Mouse (Mus musculus) small intestine, adult 2 months (tissue): ENCODE data around the gene Klk1. TPM values are rescaled to one million over a fixed set of nuclear protein-coding genes. Genes with fewer than 3 reads are reported as not detected.
"Not testable (repeated sequence)": the region's sequence is repeated elsewhere in the genome, so short reads cannot be mapped to it uniquely, and the experiment has no call there.

ENCODE experiments used
- H3K27ac ChIP-seq: fragments of 200-500 bp; 2 replicates; pipeline ENCODE4 v1.5.1; 2012; ENCODE audit warnings: low read depth, low read length, control low read depth, inconsistent platforms; ENCODE audit not compliant: insufficient read depth
- H3K27me3 ChIP-seq: fragments of 200-500 bp; 2 replicates; pipeline ENCODE4 v1.6.1; 2012; ENCODE audit warnings: mild to moderate bottlenecking, moderate library complexity, low read length, inconsistent platforms; ENCODE audit not compliant: control insufficient read depth, insufficient read depth
- H3K36me3 ChIP-seq: fragments of 200-500 bp; 2 replicates; pipeline ENCODE4 v1.6.1; 2012; ENCODE audit warnings: mild to moderate bottlenecking, low read length, control low read depth, inconsistent platforms; ENCODE audit not compliant: control insufficient read depth, insufficient read depth
- H3K4me1 ChIP-seq: fragments of 200-500 bp; 2 replicates; pipeline ENCODE4 v1.6.1; 2012; ENCODE audit warnings: low read length, inconsistent platforms, mixed read lengths; ENCODE audit not compliant: control insufficient read depth, insufficient read depth, insufficient read length
- H3K4me3 ChIP-seq: fragments of 200-500 bp; 2 replicates; pipeline ENCODE4 v1.5.1; 2012; ENCODE audit warnings: low read depth, mild to moderate bottlenecking, control low read depth, inconsistent platforms, low read length, moderate library complexity
- CTCF ChIP-seq: fragments of 200-500 bp; IDR thresholded peaks from 2 replicates; pipeline ENCODE4 v1.5.1; 2012; ENCODE audit warnings: low read depth, mild to moderate bottlenecking, control low read depth, inconsistent platforms, low read length, moderate library complexity, mixed read lengths; ENCODE audit not compliant: insufficient replicate concordance, insufficient read length; ENCODE audit errors: extremely low read depth
- POLR2A ChIP-seq: fragments of 200-500 bp; IDR thresholded peaks from 2 replicates; pipeline ENCODE4 v1.6.1; 2012; ENCODE audit warnings: low read depth, mild to moderate bottlenecking, control low read depth, inconsistent platforms, low read length, moderate library complexity
- WGBS: fragments of 180-500 bp; shearing (Covaris S2); methylation state at CpG from one replicate; pipeline ENCODE4 v1.1.7; 2018; 5-methylcytosine and 5-hydroxymethylcytosine counted together
- polyA plus RNA-seq: library from polyadenylated mRNA; depleted of rRNA; stranded (reverse); fragments of >200 nt; gene quantifications from 2 replicates; pipeline ENCODE4 v1.2.3, GENCODE M21; 2012

Gene Klk1
- polyA plus RNA-seq, 1 experiment: 153 TPM

- Histone ChIP-seq H3K27ac (no peak within 1 kb of the TSS), H3K36me3 (no peaks in the 10 kb centered on the region), H3K4me3 (no peak within 1 kb of the TSS), H3K27me3 (no peaks in the 10 kb centered on the region), H3K4me1 (peaks cover 11% of the 10 kb centered on the region; the same call in 1 of the 2 replicates)
- TF ChIP-seq CTCF: no peak
- no peak for TF ChIP-seq POLR2A
- 84% methylated on average over 1 of the region's 1 CpGs for WGBS
Measured at GRCm38 (mm10) chr7:44215645-44216044, 9.5 kb upstream of the Klk1 start, which contains the start of gene Klk1b5. Gene Klk1b5, plus strand, starts transcription at chr7:44215945.

- not testable (repeated sequence) for H3K36me3 ChIP-seq, H3K27me3 ChIP-seq, H3K4me3 ChIP-seq
- H3K27ac ChIP-seq: peak overlapping the region; percentile 6; the same call in 1 of the 2 replicates
- WGBS: 28% methylated on average over 9 of the region's 10 CpGs
- H3K4me1 ChIP-seq: peaks cover 15% of the 10 kb centered on the region; the same call in 1 of the 2 replicates
Measured at GRCm38 (mm10) chr7:44221601-44222000, 3.6 kb upstream of the Klk1 start.

GRCm38 (mm10) chr7:44222335-44222734 lies 2.8 kb upstream of the Klk1 start:
- not testable (repeated sequence) for H3K27ac ChIP-seq, H3K4me3 ChIP-seq, H3K36me3 ChIP-seq, H3K27me3 ChIP-seq
- peaks cover 13% of the 10 kb centered on the region; the same call in 1 of the 2 replicates for H3K4me1 ChIP-seq
- WGBS: 76% methylated on average over 6 of the region's 6 CpGs

GRCm38 (mm10) chr7:44235909-44236308 lies 10.7 kb downstream of the Klk1 start, which contains the start of gene Gm36864:
Gene Gm36864, plus strand, starts transcription at chr7:44236177.
- TF ChIP-seq CTCF (no peak), POLR2A (no peak)
- Histone ChIP-seq H3K36me3 (no peaks in the 10 kb centered on the region), H3K4me1 (peaks cover 3% of the 10 kb centered on the region; the same call in 1 of the 2 replicates), H3K27me3 (no peaks in the 10 kb centered on the region), H3K4me3 (no peak within 1 kb of the TSS), H3K27ac (no peak within 1 kb of the TSS)
- 62% methylated on average over 3 of the region's 3 CpGs for WGBS

- 60% methylated on average over 2 of the region's 2 CpGs for WGBS
- Histone ChIP-seq H3K36me3 (no peaks in the 10 kb centered on the region), H3K27me3 (no peaks in the 10 kb centered on the region), H3K27ac (no peak overlapping the region), H3K4me3 (no peak overlapping the region), H3K4me1 (peaks cover 6% of the 10 kb centered on the region; the same call in 1 of the 2 replicates)
- TF ChIP-seq POLR2A: no peak
- no peak for TF ChIP-seq CTCF
Measured at GRCm38 (mm10) chr7:44239913-44240312, 14.8 kb downstream of the Klk1 start.

GRCm38 (mm10) chr7:44240712-44241111 lies 15.6 kb downstream of the Klk1 start:
- no peaks in the 10 kb centered on the region for H3K36me3 ChIP-seq
- no peak overlapping the region for H3K4me3 ChIP-seq
- peaks cover 11% of the 10 kb centered on the region; the same call in 1 of the 2 replicates for H3K4me1 ChIP-seq
- H3K27me3 ChIP-seq: no peaks in the 10 kb centered on the region
- peak overlapping the region; percentile 64 for H3K27ac ChIP-seq
- TF ChIP-seq CTCF (no peak), POLR2A (no peak)
- WGBS: 16% methylated on average over 1 of the region's 1 CpGs

DNA sequence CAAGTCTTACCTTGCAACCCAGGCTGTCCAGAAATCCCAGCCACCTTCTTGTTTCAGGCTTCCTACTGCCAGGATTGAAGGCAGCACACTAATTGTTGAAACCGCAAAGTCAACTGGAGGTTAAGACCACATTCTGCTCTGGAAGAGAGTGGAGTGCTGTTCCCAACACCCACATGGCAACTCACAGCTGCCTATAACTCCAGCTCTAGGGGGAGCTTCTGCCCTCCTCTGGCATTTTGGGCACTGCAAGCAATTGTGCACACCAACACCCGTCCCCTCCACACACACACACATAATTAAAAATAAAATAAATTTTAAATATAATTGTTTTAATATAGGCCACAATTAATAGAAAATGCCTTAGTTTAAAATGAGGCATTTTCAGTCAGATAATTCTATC lies 16.0 kb downstream of the Klk1 start:
- WGBS: 66% methylated on average over 2 of the region's 2 CpGs
- Histone ChIP-seq H3K4me1 (peaks cover 11% of the 10 kb centered on the region; the same call in 1 of the 2 replicates), H3K4me3 (no peak overlapping the region), H3K36me3 (no peaks in the 10 kb centered on the region), H3K27me3 (no peaks in the 10 kb centered on the region), H3K27ac (peak overlapping the region; percentile 64; the same call in 1 of the 2 replicates)
- no peak for TF ChIP-seq CTCF
- no peak for TF ChIP-seq POLR2A

GRCm38 (mm10) chr7:44244080-44244479 lies 18.9 kb downstream of the Klk1 start:
- no peak overlapping the region for H3K27ac ChIP-seq
- peaks cover 11% of the 10 kb centered on the region; the same call in 1 of the 2 replicates for H3K4me1 ChIP-seq
- no peaks in the 10 kb centered on the region for H3K27me3 ChIP-seq
- TF ChIP-seq POLR2A: no peak
- TF ChIP-seq CTCF: no peak
- H3K36me3 ChIP-seq: peaks cover 3% of the 10 kb centered on the region; the same call in 1 of the 2 replicates
- no peak overlapping the region for H3K4me3 ChIP-seq
- WGBS: 52% methylated on average over 1 of the region's 1 CpGs
